Mouse (Mus musculus) small intestine, adult 2 months (tissue): ENCODE measurements around the gene Abca12.

Experiments
- CTCF ChIP-seq: fragments of 200-500 bp; IDR thresholded peaks from 2 replicates; pipeline ENCODE4 v1.5.1; 2012; ENCODE audit warnings: low read depth, mild to moderate bottlenecking, control low read depth, inconsistent platforms, low read length, moderate library complexity, mixed read lengths; ENCODE audit not compliant: insufficient replicate concordance, insufficient read length; ENCODE audit errors: extremely low read depth
- POLR2A ChIP-seq: fragments of 200-500 bp; IDR thresholded peaks from 2 replicates; pipeline ENCODE4 v1.6.1; 2012; ENCODE audit warnings: low read depth, mild to moderate bottlenecking, control low read depth, inconsistent platforms, low read length, moderate library complexity

DNA sequence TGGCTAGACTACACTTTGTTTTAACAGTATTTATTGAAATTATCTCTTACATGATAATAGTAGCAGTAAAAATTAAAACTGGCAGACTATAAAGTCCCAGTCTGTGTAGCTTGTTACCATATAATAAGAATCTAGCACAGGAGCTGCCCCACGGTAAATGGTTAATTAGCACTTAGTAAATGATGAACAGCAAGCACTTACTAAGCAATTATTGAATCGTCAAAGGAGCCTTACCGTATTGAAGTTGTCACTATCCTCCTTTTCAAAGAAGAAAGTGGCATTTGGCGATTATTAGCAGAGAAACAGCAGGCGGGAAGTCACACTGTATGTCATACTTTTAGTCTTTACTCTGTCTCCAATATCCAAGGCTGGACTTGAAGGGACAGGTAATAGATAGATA lies 3.2 kb upstream of the Abca12 start:
- TF ChIP-seq CTCF, result no peak
- TF ChIP-seq POLR2A, result no peak
